22 mouse cellular contexts compared by ENCODE assay signal in the genomic region with DNA sequence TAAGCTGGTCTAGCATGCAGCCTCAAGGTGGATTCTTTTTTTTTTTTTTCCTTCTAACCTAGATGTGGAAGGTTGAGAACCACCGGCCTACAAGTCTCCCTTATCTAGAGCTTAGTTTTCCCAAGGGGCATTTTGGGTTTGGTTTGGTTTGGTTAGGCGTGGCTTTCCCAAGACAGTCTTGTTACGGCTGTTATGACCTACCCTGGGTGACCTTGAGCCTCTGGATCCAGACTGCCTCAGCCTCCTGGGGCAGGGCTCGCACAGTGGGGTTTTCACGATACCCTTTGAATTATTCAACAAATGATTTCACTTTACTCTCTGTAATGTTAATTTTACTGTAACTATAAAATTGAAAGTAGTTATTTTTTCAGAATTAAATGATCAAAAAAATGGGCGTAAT. TPM values are rescaled to one million over a fixed set of nuclear protein-coding genes. Genes with fewer than 3 reads are reported as not detected.
DNase-seq lines count a peak whose midpoint lies in the region; ATAC-seq lines count a peak whose summit lies in the region.
"Had no signal": no experiment of that assay in that cellular context is flagged by ENCODE, and none has a peak within 500 bp of the region (broad histone marks: within the 10 kb centered on the region; RNA-seq: fewer than 3 reads in every experiment).

No protein-coding gene starts in this region.

- WGBS in heart, embryonic 11.5 days (ENCODE audit: insufficient replicate concordance) = 72% methylated on average over 6 of the region's 6 CpGs

- peak; percentile 61 for DNase-seq in heart, adult 11 months
- DNase-seq in ES-CJ7 (ENCODE audit: low read depth, low spot score) (peak; percentile 66), ZHBTc4 (ENCODE audit: low read depth, low spot score) (peak; percentile 48)
- no peak for DNase-seq in thymus, postnatal 14 days
- DNase-seq in kidney, adult 8-10 months = no peak
- DNase-seq: adrenal gland, adult 2 months; adrenal gland, postnatal 10 days; adrenal gland, postnatal 25 days; cerebellum, adult 11 months; cerebellum, adult 18-20 months; cerebellum, adult 8-10 months; cerebellum, adult 9-11 months; cerebellum, postnatal 14 days; cerebellum, postnatal 36 days; embryo, embryonic 11 days had no signal

- no peak overlapping the region for H3K9ac ChIP-seq in heart, embryonic 11.5 days (ENCODE audit: low read depth, low read length)
- H3K9ac ChIP-seq: embryonic facial prominence, embryonic 13.5 days; embryonic facial prominence, embryonic 15.5 days had no signal

- no peak overlapping the region for H3K27ac ChIP-seq in heart, embryonic 11.5 days (ENCODE audit: low read depth, low read length)
- H3K27ac ChIP-seq: embryonic facial prominence, embryonic 13.5 days; embryonic facial prominence, embryonic 15.5 days; forebrain, embryonic 10.5 days had no signal

- ATAC-seq in heart, embryonic 11.5 days (replicated peaks; ENCODE audit: insufficient number of reproducible peaks, low FRiP score, low TSS enrichment) = no peak
- ATAC-seq: forebrain, embryonic 14.5 days; forebrain, embryonic 16.5 days had no signal

- H3K27me3 ChIP-seq in heart, embryonic 11.5 days (ENCODE audit: control insufficient read depth, insufficient read depth, low read length) = no peaks in the 10 kb centered on the region
- H3K27me3 ChIP-seq: embryonic facial prominence, embryonic 13.5 days; embryonic facial prominence, embryonic 15.5 days had no signal

- H3K4me1 ChIP-seq in heart, embryonic 11.5 days (ENCODE audit: control insufficient read depth, insufficient read depth, low read length) = no peaks in the 10 kb centered on the region
- H3K4me1 ChIP-seq: embryonic facial prominence, embryonic 13.5 days; embryonic facial prominence, embryonic 15.5 days had no signal

- peaks cover 6% of the 10 kb centered on the region; the same call in 1 of the 2 replicates for H3K36me3 ChIP-seq in heart, embryonic 11.5 days (ENCODE audit: control insufficient read depth, insufficient read depth, low read length)

- H3K4me2 ChIP-seq in heart, embryonic 11.5 days = no peak overlapping the region
- H3K4me2 ChIP-seq: embryonic facial prominence, embryonic 13.5 days; embryonic facial prominence, embryonic 15.5 days had no signal

- H3K9me3 ChIP-seq in heart, embryonic 11.5 days (replicated peaks; ENCODE audit: control insufficient read depth, low read length) = no peaks in the 10 kb centered on the region
- H3K9me3 ChIP-seq: embryonic facial prominence, embryonic 13.5 days; embryonic facial prominence, embryonic 15.5 days; forebrain, embryonic 10.5 days had no signal

- H3K4me3 ChIP-seq in heart, embryonic 11.5 days (ENCODE audit: low read depth, low read length) = no peak overlapping the region
- H3K4me3 ChIP-seq: embryonic facial prominence, embryonic 13.5 days; embryonic facial prominence, embryonic 15.5 days; erythroblast, embryonic 14.5 days; forebrain, embryonic 10.5 days had no signal

RNA-seq across cellular contexts. Expression of gene Jkamp, which starts 17.4 kb away (rescaled TPM):
- 54.7 and 62.3 TPM in 2 replicates for polyA plus RNA-seq in heart, embryonic 11.5 days (2014; fragmentation: Nextera tagmentation; extraction: Ambion mirVana)

RNA-seq across cellular contexts. Expression of gene L3hypdh, which starts 17.5 kb away (rescaled TPM):
- polyA plus RNA-seq in heart, embryonic 11.5 days (2014; fragmentation: Nextera tagmentation; extraction: Ambion mirVana) = 17.1 and 18.5 TPM in 2 replicates
- polyA plus RNA-seq: erythroblast, embryonic 14.5 days had no signal

RNA-seq across cellular contexts. Expression of gene Gpr135, which starts 31.9 kb away (rescaled TPM):
- 0.34 and 0.62 TPM in 2 replicates for polyA plus RNA-seq in heart, embryonic 11.5 days (2014; fragmentation: Nextera tagmentation; extraction: Ambion mirVana)
- polyA plus RNA-seq: erythroblast, embryonic 14.5 days had no signal

Comparison
In these comparisons a context has a peak if more than half of its experiments do, and no peak if none do; other contexts are left out.
1. DNase-seq: peak in heart, adult 11 months (single experiment), ES-CJ7 (single experiment) and ZHBTc4 (single experiment); none in thymus, postnatal 14 days (single experiment) and kidney, adult 8-10 months (0 of 2).